Mouse (Mus musculus): ENCODE results near the gene Ccdc160.

GRCm38 (mm10) chrX:52760191-52760945 lies 30.6 kb upstream of the Ccdc160 start:
- TF ChIP-seq CTCF (IDR thresholded peaks at IDR 0.05 in 2 of 3, conservative IDR thresholded peaks at IDR 0.05 in 1 of 3; ENCODE audit: control insufficient read depth in 1 of 3, insufficient read depth in 1 of 3, low read depth in 2 of 3, low read length in 3 of 3, poor library complexity in 1 of 3, severe bottlenecking in 1 of 3): no peak
- TF ChIP-seq EP300 (IDR thresholded peaks at IDR 0.05; ENCODE audit: low read depth in 1 of 2, low read length in 2 of 2): no peak
- no peak for TF ChIP-seq POLR2A (IDR thresholded peaks at IDR 0.05; ENCODE audit: control insufficient read depth in 1 of 2, insufficient read depth in 1 of 2, low read depth in 1 of 2, low read length in 2 of 2, poor library complexity in 1 of 2)
- no peak for TF ChIP-seq CHD2 (IDR thresholded peaks at IDR 0.05; ENCODE audit: low read length)
- TF ChIP-seq TAL1 (IDR thresholded peaks at IDR 0.05; ENCODE audit: low read length): no peak
- TF ChIP-seq MAX (IDR thresholded peaks at IDR 0.05; ENCODE audit: low read length): no peak
- TF ChIP-seq ZC3H11A (IDR thresholded peaks at IDR 0.05; ENCODE audit: low read depth, low read length): no peak
- no peak for TF ChIP-seq JUND (IDR thresholded peaks at IDR 0.05; ENCODE audit: low read depth, low read length)
- TF ChIP-seq GATA1 (IDR thresholded peaks at IDR 0.05; ENCODE audit: low read depth, low read length): no peak

Data from MEL (cell line).